Mouse (Mus musculus) ovary, adult 18-20 months (tissue): ENCODE results near the gene Hoxa13.

Source experiments
- DNase-seq: peaks from one replicate; pipeline ENCODE4 v3.0.0; 2022; ENCODE audit warnings: low spot score, mixed read lengths

Gene Hoxa13

DNA sequence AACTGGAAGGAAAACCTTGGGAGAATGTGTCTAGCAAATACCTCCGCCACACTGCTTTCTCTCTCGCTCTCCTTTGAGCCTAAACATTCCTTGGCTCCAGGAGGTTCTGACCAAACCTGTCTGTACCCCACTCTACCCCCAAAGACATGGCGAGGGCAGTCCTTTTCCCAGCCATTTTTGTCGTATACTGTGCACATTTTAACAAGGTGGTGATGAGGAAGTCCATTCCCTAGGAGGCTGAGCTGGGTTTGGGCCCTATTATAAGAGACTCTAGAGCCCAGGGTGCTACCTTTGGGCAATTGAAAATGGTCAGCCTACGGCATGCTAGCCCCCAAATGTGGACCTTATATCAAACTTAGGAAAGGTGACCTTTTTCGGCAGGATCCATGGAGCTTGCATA is 24.8 kb downstream of the Hoxa13 start:
- no peak for DNase-seq

- DNase-seq: no peak
Observed at GRCm38 (mm10) chr6:52235267-52235666, 25.4 kb downstream of the Hoxa13 start.

- DNase-seq: no peak
Observed at GRCm38 (mm10) chr6:52234428-52235140, 26.1 kb downstream of the Hoxa13 start.

GRCm38 (mm10) chr6:52233546-52234427 is 26.9 kb downstream of the Hoxa13 start:
- DNase-seq: no peak

GRCm38 (mm10) chr6:52232984-52233545 is 27.6 kb downstream of the Hoxa13 start:
- no peak for DNase-seq

GRCm38 (mm10) chr6:52232568-52232965 is 28.1 kb downstream of the Hoxa13 start:
- no peak for DNase-seq

GRCm38 (mm10) chr6:52231885-52232567 is 28.7 kb downstream of the Hoxa13 start:
- DNase-seq: no peak

GRCm38 (mm10) chr6:52230516-52231165 is 30.0 kb downstream of the Hoxa13 start, which contains the start of gene Hoxa9:
TSS of gene Hoxa9 (minus strand) at chr6:52231089.
- DNase-seq: no peak

- DNase-seq: no peak
Observed at GRCm38 (mm10) chr6:52229558-52230416, 30.9 kb downstream of the Hoxa13 start.

DNA sequence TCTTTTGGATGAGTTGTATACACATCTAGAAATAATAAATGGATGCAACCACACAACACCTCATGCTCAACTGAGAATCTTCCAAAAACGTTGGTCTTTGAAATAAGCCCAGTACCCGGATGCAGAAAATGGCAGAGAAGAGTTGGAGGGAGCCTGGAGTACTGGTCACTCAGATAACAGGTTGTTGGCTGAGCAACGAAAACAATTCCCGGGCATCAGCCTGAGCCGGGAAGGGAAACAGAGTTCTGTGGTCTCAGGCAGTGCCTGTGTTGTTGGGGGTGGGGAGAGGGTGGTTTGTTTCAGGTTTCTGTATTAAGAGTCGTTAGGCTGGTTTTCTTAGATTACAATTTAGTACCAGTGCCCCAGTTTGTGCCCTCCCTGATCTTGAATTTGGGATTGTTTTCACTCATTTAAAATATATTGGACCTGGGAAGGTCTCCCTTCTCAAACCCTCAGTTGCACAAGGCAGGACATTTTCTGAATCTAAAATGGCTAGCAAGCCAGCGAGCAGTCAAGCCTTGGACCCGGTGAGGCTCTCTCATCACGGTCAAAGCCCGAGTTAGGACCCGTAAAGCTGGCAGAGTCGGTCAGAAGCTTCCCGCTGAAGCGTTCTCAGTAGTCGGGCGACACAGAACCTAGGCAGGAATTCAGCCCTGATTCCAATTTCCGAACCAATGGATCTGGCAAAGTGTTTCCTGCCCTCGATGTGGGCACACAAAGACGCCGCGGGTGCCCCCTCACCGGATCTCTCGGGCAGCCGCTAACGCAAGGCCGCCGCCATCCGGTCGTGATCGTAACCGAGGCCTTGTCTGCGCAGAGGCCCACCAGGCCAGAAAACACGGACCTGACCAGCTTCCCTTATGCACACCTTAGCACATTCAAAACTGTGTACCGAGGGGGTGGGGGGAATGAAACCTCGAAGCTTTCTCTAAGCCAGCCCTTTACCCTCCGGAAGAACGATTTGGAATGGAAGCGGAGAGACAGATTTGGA is 31.9 kb downstream of the Hoxa13 start:
- no peak for DNase-seq

- DNase-seq: no peak
Observed at GRCm38 (mm10) chr6:52227470-52228222, 33.0 kb downstream of the Hoxa13 start.

DNA sequence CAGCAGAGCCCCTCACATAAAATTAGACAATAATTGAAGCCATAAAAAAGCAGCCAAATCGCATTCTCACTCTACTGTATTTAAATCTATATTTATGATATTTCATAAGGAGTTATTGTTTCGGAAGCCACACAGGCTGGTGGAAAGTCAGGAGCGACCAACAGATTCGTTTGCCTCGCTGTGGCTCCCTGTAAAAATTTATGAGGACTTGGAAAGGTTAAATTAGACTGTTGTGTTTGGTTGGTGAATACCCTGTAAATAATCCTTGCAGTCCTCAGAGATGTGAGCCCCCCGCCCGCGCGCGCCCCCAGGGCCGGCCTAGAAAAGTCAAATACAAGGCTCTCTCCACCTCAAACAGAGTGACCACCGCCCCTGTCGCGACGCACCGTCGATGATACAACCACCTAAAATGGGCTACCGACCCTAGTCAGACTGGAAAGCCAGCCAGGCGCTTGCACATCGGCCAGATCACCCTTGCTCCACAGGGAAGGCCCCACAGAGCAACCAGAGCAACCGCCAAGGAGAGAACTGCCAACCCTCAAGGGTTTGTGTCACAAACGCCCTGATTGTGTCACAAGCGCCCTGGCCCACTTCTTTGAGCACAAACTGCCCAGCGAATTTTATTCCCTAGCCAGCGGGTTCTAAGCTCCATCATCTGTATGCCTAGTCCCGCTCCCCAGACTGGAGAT is 34.0 kb downstream of the Hoxa13 start:
- no peak for DNase-seq

DNA sequence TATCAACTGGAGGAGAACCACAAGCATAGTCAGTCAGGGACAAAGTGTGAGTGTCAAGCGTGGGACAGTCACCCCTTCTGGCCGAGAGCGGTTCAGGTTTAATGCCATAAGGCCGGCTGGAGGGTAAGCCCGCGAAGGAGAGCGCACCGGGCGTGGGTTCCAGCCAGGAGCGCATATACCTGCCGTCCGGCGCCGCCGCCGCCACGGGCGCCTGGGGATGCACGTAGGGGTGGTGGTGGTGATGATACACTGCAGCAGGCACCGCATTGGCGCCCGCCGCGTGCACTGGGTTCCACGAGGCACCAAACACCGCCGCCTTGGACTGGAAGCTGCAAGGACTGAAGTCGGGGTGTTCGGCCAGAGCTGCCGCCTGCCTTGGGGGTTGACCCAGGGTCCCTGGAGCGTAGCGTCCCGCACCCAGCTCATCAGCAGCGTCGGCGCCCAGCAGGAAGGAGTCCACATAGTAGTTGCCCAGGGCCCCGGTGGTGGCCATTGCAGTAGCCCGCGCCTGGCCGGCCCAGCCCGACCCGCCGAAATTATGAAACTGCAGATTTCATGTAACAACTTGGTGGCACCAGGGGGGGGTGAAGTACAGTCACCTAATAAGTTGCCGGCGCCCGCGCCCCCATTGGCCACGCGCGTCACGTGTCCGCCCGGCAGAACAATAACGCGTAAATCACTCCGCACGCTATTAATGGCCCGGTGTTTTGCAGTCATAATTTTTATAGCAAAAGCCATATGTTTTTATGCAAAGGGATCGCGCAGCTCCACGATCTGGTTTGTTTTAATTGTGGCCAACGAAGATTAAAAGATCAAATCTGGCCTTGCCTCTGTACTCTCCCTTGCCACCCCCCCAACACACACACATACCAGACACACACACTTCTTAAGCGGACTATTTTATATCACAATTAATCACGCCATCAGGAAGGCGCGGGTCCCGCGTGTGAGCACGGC is 34.8 kb downstream of the Hoxa13 start:
- DNase-seq: no peak

GRCm38 (mm10) chr6:52224895-52225611 is 35.6 kb downstream of the Hoxa13 start:
- DNase-seq: no peak

GRCm38 (mm10) chr6:52223939-52224760 is 36.5 kb downstream of the Hoxa13 start:
- no peak for DNase-seq
